Mouse (Mus musculus): Measurements from ENCODE around the gene Ctxn2. TPM values are rescaled to one million over a fixed set of nuclear protein-coding genes. Genes with fewer than 3 reads are reported as not detected.
"Not testable (repeated sequence)": the region's sequence is repeated elsewhere in the genome, so short reads cannot be mapped to it uniquely, and the experiment has no call there.

Gene Ctxn2
- polyA plus RNA-seq (2015; fragmentation: Nextera tagmentation; extraction: Ambion mirVana), result 0.19 TPM in 1 of 2 replicates, not detected in the other

DNA sequence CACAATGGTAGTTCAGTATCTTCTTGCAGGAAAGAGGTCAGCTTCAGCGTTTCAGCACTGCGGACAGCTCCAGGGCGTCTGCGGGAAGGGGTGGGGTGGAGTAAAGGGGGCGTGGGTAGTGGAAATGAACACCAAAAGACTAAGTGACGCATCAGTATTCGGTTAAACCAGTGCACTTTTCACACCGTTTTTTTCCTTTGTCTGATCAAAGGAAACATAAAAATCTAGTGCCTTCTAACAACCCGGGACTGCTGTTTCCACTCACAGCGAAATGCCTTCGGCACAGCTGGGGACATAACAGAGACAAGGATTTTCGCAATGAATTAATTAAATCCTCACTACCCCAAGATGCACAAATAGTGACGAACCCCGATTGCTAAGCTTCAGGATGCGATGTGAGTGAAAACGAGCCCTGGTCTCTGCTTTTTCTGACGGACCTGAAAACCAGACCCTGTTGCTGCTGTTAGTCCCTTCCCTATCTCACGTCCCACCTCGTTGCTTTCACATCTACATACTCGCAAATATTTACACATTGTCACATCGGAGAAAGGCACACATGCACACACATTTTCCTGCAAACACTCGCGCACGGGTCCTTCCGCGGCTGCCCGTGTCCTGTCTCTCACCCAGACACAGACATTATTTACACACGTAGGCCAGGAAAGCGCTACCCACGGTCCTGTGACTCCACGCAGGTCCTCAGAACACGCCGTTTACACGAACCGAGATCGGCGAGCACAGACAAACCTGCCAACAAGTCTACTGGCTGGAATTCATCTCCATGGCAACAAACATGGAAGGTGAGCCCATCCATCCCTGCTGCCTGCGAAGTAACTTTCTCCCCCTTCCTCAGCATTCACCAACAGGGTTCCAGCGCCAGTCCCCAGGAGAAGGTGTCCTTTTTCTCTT lies at the start of gene Ctxn2:
Gene Ctxn2 (plus strand): TSS at position 790 of the 909 bp plus-strand sequence.
- ATAC-seq (ENCODE audit: low FRiP score, low read depth), result peak; percentile 75
- Histone ChIP-seq H3K9ac (no peak within 1 kb of the TSS), H3K27me3 (peaks cover 6% of the 10 kb centered on the region; the same call in 1 of the 2 replicates), H3K27ac (no peak within 1 kb of the TSS), H3K4me2 (replicated peaks) (peak within 1 kb of the TSS; percentile 70), H3K4me3 (peak within 1 kb of the TSS; percentile 31), H3K4me1 (peaks cover 9% of the 10 kb centered on the region; the same call in 1 of the 2 replicates), H3K9me3 (no peaks in the 10 kb centered on the region), H3K36me3 (no peaks in the 10 kb centered on the region)
- under 1% methylated on average over 39 of the region's 39 CpGs for WGBS

DNA sequence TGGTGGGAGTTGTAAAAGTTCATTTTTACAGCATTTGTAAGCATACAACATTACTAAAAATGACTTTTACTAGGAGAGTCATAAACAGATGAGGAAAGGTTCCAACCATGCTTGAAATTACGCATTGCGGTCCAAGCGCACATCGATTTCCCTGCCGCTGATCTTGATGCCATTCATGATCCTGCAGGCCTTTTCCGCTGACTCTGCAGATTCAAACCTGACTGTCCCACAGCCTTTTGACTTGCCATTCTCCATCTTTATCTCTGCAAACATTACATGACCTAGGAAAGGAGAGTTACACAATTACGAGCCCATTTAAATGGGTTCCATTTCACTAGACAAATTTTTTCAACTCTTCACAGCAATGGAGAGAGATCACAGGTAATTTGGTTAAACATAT lies 47.7 kb upstream of the Ctxn2 start:
- Histone ChIP-seq H3K4me3 (no peak overlapping the region), H3K27ac (no peak overlapping the region), H3K36me3 (peaks cover 60% of the 10 kb centered on the region), H3K9me3 (no peaks in the 10 kb centered on the region), H3K4me1 (peaks cover 8% of the 10 kb centered on the region; the same call in 1 of the 2 replicates), H3K9ac (no peak overlapping the region), H3K4me2 (replicated peaks) (no peak overlapping the region), H3K27me3 (no peaks in the 10 kb centered on the region)
- WGBS, result 95% methylated on average over 7 of the region's 7 CpGs
- no peak for ATAC-seq (ENCODE audit: low FRiP score, low read depth)

- not testable (repeated sequence) for H3K4me3 ChIP-seq; ATAC-seq (ENCODE audit: low FRiP score, low read depth); H3K4me2 ChIP-seq (replicated peaks); H3K4me1 ChIP-seq; H3K27me3 ChIP-seq; H3K27ac ChIP-seq; H3K9me3 ChIP-seq; H3K9ac ChIP-seq
- H3K36me3 ChIP-seq, result peaks cover 61% of the 10 kb centered on the region
- 84% methylated on average over 3 of the region's 3 CpGs for WGBS
Measured at GRCm38 (mm10) chr2:125092123-125092522, 44.4 kb upstream of the Ctxn2 start.

- H3K9ac ChIP-seq; H3K9me3 ChIP-seq; H3K4me2 ChIP-seq (replicated peaks); H3K27ac ChIP-seq; H3K27me3 ChIP-seq; ATAC-seq (ENCODE audit: low FRiP score, low read depth); H3K4me1 ChIP-seq; H3K4me3 ChIP-seq: not testable (repeated sequence)
- peaks cover 66% of the 10 kb centered on the region for H3K36me3 ChIP-seq
- WGBS, result 98% methylated on average over 13 of the region's 13 CpGs
Measured at GRCm38 (mm10) chr2:125104491-125104890, 32.0 kb upstream of the Ctxn2 start.

DNA sequence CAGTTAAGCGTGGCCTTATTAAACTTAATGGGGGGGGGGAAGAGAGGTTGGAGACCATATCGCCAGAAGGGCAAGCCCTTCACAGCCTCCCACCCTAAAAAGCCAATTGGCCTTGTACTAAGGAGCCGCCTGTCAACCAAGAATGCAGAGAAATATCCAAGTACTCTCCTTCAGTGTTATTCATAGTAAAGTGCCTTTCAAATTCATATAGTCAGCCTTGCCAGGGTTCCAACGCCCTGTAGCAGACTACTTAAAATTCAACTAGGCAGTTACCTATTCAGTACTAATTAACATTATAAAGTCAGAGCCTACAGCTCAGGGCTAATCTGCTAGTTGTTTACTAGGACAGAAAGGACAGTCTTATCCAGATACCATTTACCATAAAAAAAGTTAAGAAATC lies 30.0 kb upstream of the Ctxn2 start:
- not testable (repeated sequence) for H3K4me1 ChIP-seq; H3K27ac ChIP-seq; ATAC-seq (ENCODE audit: low FRiP score, low read depth); H3K4me3 ChIP-seq; H3K9ac ChIP-seq; H3K4me2 ChIP-seq (replicated peaks); H3K27me3 ChIP-seq; H3K9me3 ChIP-seq
- 97% methylated on average over 4 of the region's 4 CpGs for WGBS
- H3K36me3 ChIP-seq, result peaks cover 60% of the 10 kb centered on the region

DNA sequence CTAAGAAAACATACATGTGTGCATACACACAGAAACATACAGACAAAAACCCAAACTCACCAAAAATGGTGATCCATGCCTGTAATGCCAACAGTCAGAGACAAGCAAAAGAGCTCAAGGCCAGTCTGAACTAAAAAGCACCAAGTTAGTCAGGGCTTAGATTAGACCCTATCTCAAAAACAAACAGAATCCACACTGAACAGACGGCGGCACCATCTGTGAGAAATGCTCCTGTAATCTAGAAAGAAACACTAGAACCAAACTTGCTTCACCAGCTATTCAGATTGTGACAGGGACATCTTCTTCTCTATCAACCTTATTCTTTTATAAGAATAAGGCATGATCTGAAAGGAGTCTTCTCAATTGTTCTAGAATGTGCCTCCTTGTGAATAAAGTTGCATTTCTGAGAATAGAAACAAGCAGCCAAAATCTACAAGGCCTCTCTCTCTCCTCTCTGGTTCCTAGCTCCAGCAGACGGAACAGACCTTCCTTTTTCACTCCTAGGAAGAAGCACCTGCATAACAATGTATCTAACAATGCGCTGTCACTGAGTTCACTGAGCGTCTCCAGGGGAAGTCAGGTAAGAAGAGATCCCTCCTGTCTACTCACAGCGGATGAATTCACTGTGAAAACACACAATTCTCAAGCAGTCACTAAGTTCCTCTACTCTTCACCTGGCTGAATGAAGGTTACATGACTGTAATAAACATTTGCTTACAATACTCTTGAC lies 16.9 kb upstream of the Ctxn2 start:
- Histone ChIP-seq H3K9me3 (no peaks in the 10 kb centered on the region), H3K27me3 (no peaks in the 10 kb centered on the region), H3K9ac (no peak overlapping the region), H3K4me1 (peaks cover 17% of the 10 kb centered on the region), H3K4me3 (no peak overlapping the region), H3K4me2 (replicated peaks) (no peak overlapping the region), H3K36me3 (peaks cover 16% of the 10 kb centered on the region), H3K27ac (no peak overlapping the region)
- WGBS, result 87% methylated on average over 6 of the region's 6 CpGs
- no peak for ATAC-seq (ENCODE audit: low FRiP score, low read depth)

DNA sequence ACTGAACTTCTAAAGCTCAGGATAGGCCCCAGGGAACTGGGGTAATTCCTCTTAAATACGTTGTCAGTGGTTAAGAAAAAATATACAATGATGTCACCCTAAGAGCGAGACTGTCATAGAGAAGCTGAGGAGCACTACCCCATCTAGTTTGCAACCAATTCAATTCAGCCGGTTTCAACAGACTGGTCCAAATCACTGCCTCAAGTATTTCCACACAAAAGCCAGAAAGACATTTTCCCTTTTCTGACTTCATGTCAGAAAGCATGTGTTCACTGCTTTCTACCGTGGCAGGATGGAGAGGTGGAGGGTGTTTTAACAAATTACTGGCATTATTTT lies 14.2 kb upstream of the Ctxn2 start:
- Histone ChIP-seq H3K4me2 (replicated peaks) (peak overlapping the region; percentile 63), H3K4me3 (peak overlapping the region; percentile 80), H3K27ac (peak overlapping the region; percentile 86), H3K4me1 (peaks cover 17% of the 10 kb centered on the region), H3K27me3 (0 out of 2 replicates have a peak, but pooled peaks cover 4% of the 10 kb centered on the region), H3K9ac (peak overlapping the region; percentile 97), H3K36me3 (peaks cover 3% of the 10 kb centered on the region; the same call in 1 of the 2 replicates), H3K9me3 (no peaks in the 10 kb centered on the region)
- 11% methylated on average over 4 of the region's 4 CpGs for WGBS
- no peak for ATAC-seq (ENCODE audit: low FRiP score, low read depth)

GRCm38 (mm10) chr2:125122624-125123476 lies 13.6 kb upstream of the Ctxn2 start:
- under 1% methylated on average over 53 of the region's 59 CpGs for WGBS
- ATAC-seq (ENCODE audit: low FRiP score, low read depth), result peak; percentile 76
- H3K36me3 ChIP-seq, result peaks cover 3% of the 10 kb centered on the region; the same call in 1 of the 2 replicates

GRCm38 (mm10) chr2:125123477-125123852 lies 13.0 kb upstream of the Ctxn2 start, which contains the start of gene Myef2:
Gene Myef2, minus strand, starts transcription at chr2:125123661.
- 0 out of 2 replicates have a peak, but pooled peaks cover 4% of the 10 kb centered on the region for H3K27me3 ChIP-seq
- peak within 1 kb of the TSS; percentile 86 for H3K27ac ChIP-seq
- WGBS, result under 1% methylated on average over 43 of the region's 48 CpGs
- H3K9me3 ChIP-seq, result no peaks in the 10 kb centered on the region
- peak within 1 kb of the TSS; percentile 63 for H3K4me2 ChIP-seq (replicated peaks)
- ATAC-seq (ENCODE audit: low FRiP score, low read depth), result peak; percentile 89
- peaks cover 3% of the 10 kb centered on the region; the same call in 1 of the 2 replicates for H3K36me3 ChIP-seq
- H3K9ac ChIP-seq, result peak within 1 kb of the TSS; percentile 97
- H3K4me1 ChIP-seq, result peaks cover 17% of the 10 kb centered on the region
- H3K4me3 ChIP-seq, result peak within 1 kb of the TSS; percentile 80

More at GRCm38 (mm10) chr2:125122624-125123476, 13.6 kb upstream of the Ctxn2 start:
- H3K9ac ChIP-seq, result peak overlapping the region; percentile 97
- peaks cover 17% of the 10 kb centered on the region for H3K4me1 ChIP-seq
- peak overlapping the region; percentile 63 for H3K4me2 ChIP-seq (replicated peaks)
- peak overlapping the region; percentile 80 for H3K4me3 ChIP-seq
- H3K9me3 ChIP-seq, result no peaks in the 10 kb centered on the region
- 0 out of 2 replicates have a peak, but pooled peaks cover 4% of the 10 kb centered on the region for H3K27me3 ChIP-seq
- peak overlapping the region; percentile 86 for H3K27ac ChIP-seq

DNA sequence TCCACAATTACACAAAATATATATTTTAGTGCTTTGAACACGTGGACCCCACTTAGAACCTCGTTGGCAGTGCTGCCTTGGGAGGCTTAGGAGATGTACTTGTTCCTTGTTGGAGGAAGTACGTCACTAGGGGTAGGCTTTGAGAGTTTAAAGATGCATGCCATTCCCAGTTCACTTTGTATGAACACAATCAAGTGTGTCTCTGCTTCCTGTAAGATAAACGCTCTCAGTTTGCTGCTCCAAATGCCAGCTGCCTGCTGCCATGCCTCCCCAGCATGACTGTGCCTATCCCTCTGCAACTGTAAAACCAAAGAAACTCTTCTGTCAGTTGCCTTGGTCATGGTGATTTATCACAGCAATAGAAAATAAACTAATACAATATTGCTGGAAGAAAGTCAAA lies 10.7 kb upstream of the Ctxn2 start:
- H3K4me1 ChIP-seq, result peaks cover 13% of the 10 kb centered on the region
- no peak overlapping the region for H3K4me2 ChIP-seq (replicated peaks)
- H3K27me3 ChIP-seq, result 0 out of 2 replicates have a peak, but pooled peaks cover 4% of the 10 kb centered on the region
- no peak overlapping the region for H3K9ac ChIP-seq
- ATAC-seq (ENCODE audit: low FRiP score, low read depth), result no peak
- H3K36me3 ChIP-seq, result peaks cover 2% of the 10 kb centered on the region; the same call in 1 of the 2 replicates
- WGBS, result 34% methylated on average over 4 of the region's 4 CpGs
- no peak overlapping the region for H3K27ac ChIP-seq
- H3K9me3 ChIP-seq, result no peaks in the 10 kb centered on the region
- H3K4me3 ChIP-seq, result no peak overlapping the region

- H3K9me3 ChIP-seq, result no peaks in the 10 kb centered on the region
- no peak overlapping the region for H3K27ac ChIP-seq
- 0 out of 2 replicates have a peak, but pooled peaks cover 4% of the 10 kb centered on the region for H3K27me3 ChIP-seq
- H3K4me2 ChIP-seq (replicated peaks), result no peak overlapping the region
- WGBS, result 79% methylated on average over 3 of the region's 3 CpGs
- no peaks in the 10 kb centered on the region for H3K36me3 ChIP-seq
- peaks cover 4% of the 10 kb centered on the region for H3K4me1 ChIP-seq
- H3K4me3 ChIP-seq, result no peak overlapping the region
- no peak overlapping the region for H3K9ac ChIP-seq
- ATAC-seq (ENCODE audit: low FRiP score, low read depth), result no peak
Measured at GRCm38 (mm10) chr2:125126792-125127191, 9.7 kb upstream of the Ctxn2 start.
